Mouse (Mus musculus) midbrain, embryonic 12.5 days (tissue): ENCODE results near the gene Hmox1. TPM values are rescaled to one million over a fixed set of nuclear protein-coding genes. Genes with fewer than 3 reads are reported as not detected.

Experiments
- ATAC-seq: fragments of 200-750 bp; cut with Nextera tagmentation; 2 replicates; pipeline ENCODE4 v1.8.0; 2017; ENCODE audit warnings: low read depth, moderate TSS enrichment, moderate library complexity; ENCODE audit not compliant: low FRiP score
- H3K27ac ChIP-seq: fragments of 300-500 bp; sonication (generic); replicated peaks from 2 replicates; pipeline ENCODE4 v1.5.1; 2016; ENCODE audit warnings: mild to moderate bottlenecking
- H3K27me3 ChIP-seq: fragments of 300-500 bp; sonication (generic); 2 replicates; pipeline ENCODE4 v1.6.1; 2016; ENCODE audit warnings: mild to moderate bottlenecking
- H3K36me3 ChIP-seq: fragments of 300-500 bp; sonication (generic); 2 replicates; pipeline ENCODE4 v1.6.1; 2016
- H3K4me1 ChIP-seq: fragments of 300-500 bp; sonication (generic); 2 replicates; pipeline ENCODE4 v1.6.1; 2016
- H3K4me2 ChIP-seq: fragments of 300-500 bp; sonication (generic); replicated peaks from 2 replicates; pipeline ENCODE4 v1.6.1; 2016; ENCODE audit warnings: mild to moderate bottlenecking, moderate library complexity
- H3K4me3 ChIP-seq: fragments of 300-500 bp; sonication (generic); 2 replicates; pipeline ENCODE4 v1.5.1; 2016; ENCODE audit warnings: mild to moderate bottlenecking
- H3K9ac ChIP-seq: fragments of 300-500 bp; sonication (generic); replicated peaks from 2 replicates; pipeline ENCODE4 v1.6.1; 2016; ENCODE audit warnings: mild to moderate bottlenecking, moderate library complexity
- H3K9me3 ChIP-seq: fragments of 300-500 bp; sonication (generic); 2 replicates; pipeline ENCODE4 v1.6.1; 2016; ENCODE audit warnings: mild to moderate bottlenecking
- WGBS: fragments of 180-500 bp; shearing (Covaris S2); methylation state at CpG from one replicate; pipeline ENCODE4 v1.1.7; 2016; 5-methylcytosine and 5-hydroxymethylcytosine counted together
- polyA plus RNA-seq: library from polyadenylated mRNA; unstranded; fragments of >200 nt; fragmentation: Nextera tagmentation; extraction: Ambion mirVana; gene quantifications from 2 replicates; pipeline ENCODE4 v1.2.1, GENCODE M21; 2016

The Hmox1 gene
- polyA plus RNA-seq, 1 experiment from 2014 or later: 15.5 TPM

DNA sequence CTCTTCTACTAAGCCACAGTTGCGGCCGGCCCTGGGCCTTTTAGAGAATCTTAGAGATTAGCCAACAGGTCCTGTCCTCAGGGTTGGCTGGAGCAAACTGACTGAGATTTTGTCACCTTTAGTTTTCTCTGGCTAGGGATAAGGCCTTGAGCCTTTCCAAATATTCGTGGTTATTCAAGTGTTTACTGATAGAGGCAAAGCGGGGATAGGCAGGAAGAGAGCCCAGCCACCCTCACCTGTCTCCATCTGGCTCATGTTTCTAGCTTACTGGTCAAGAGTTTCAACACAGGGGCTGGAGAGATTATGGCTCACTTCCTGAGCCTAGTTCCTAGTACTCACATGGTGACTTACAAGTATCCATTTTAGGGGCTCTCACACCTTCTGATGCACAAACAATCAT, 9.5 kb downstream of the Hmox1 start:
- H3K4me2 ChIP-seq: no peak overlapping the region
- ATAC-seq: no peak
- WGBS: 92% methylated on average over 4 of the region's 4 CpGs

DNA sequence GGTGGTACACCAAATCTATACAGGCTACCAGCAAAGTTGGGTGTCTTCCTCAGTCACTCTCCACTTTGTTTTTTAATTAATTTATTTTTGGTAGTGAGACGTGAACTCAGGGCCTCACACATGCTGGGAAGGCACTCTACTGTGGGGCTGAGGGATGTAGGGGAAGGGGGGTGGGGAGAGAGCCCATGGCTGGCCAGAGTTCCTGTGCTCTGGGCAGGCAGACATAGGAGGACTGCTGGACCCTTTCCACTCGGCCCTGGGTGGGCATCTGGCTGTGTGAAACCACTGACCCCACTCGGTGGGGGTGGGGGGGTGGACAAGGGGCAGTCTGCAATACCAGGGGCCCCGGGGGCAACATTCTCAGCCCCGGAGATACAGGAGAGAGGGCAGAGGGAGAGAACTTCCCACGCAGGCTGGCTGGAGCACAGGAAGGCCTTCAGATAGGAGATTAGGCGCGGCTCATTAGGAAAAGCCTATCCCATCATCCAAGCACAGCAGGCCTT, 10.0 kb downstream of the Hmox1 start:
- ATAC-seq: 0 out of 2 replicates have a peak, but pooled peaks have one; percentile 20
- Histone ChIP-seq H3K4me1 (no peaks in the 10 kb centered on the region), H3K36me3 (no peaks in the 10 kb centered on the region), H3K27me3 (no peaks in the 10 kb centered on the region), H3K4me2 (no peak overlapping the region), H3K4me3 (no peak overlapping the region), H3K9ac (no peak overlapping the region), H3K27ac (no peak overlapping the region), H3K9me3 (no peaks in the 10 kb centered on the region)
- 39% methylated on average over 8 of the region's 8 CpGs for WGBS

More for the DNA sequence above, 9.5 kb downstream of the Hmox1 start:
- Histone ChIP-seq H3K27ac (no peak overlapping the region), H3K4me1 (no peaks in the 10 kb centered on the region), H3K27me3 (no peaks in the 10 kb centered on the region), H3K9ac (no peak overlapping the region), H3K4me3 (no peak overlapping the region), H3K36me3 (no peaks in the 10 kb centered on the region), H3K9me3 (no peaks in the 10 kb centered on the region)

DNA sequence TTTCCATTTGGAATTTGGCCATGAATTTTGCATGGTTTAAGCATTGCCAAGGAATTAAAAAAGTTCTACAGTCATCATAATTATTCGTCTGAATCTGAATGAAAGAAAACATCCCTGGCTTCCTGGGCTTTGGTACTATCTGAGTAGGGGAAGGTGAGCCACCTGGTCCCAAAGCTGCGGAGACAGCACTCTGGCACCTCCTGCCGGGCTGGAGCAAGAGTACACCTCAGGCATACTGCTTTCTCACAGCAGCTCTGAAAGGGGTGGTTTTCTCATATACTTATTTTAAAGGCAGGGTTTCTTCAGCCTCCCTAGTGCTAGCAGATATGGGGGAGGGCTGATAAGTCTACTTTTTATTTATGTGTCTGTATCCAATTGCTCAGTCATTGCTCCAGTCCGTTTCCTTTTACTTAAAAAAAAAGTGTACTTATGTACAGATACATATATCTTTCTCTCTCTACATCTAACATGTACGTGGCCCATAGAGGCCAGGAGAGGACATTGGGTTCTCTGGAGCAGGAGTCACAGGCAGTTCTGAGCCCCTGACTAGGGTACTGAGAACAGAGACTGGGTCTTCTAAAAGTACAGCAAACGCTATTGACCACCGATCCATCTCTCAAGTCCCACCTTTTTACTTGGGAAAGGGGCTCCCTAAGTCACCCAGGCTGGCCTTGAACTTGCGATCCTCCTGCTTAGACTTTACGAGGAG, 15.3 kb downstream of the Hmox1 start:
- peak overlapping the region; percentile 86 for H3K9ac ChIP-seq
- peaks cover 24% of the 10 kb centered on the region for H3K36me3 ChIP-seq
- H3K9me3 ChIP-seq: no peaks in the 10 kb centered on the region
- no peaks in the 10 kb centered on the region for H3K27me3 ChIP-seq
- H3K27ac ChIP-seq: peak overlapping the region; percentile 77
- 1% methylated on average over 9 of the region's 9 CpGs for WGBS
- H3K4me2 ChIP-seq: peak overlapping the region; percentile 84
- H3K4me3 ChIP-seq: peak overlapping the region; percentile 78
- ATAC-seq: peak; percentile 75
- H3K4me1 ChIP-seq: peaks cover 21% of the 10 kb centered on the region

DNA sequence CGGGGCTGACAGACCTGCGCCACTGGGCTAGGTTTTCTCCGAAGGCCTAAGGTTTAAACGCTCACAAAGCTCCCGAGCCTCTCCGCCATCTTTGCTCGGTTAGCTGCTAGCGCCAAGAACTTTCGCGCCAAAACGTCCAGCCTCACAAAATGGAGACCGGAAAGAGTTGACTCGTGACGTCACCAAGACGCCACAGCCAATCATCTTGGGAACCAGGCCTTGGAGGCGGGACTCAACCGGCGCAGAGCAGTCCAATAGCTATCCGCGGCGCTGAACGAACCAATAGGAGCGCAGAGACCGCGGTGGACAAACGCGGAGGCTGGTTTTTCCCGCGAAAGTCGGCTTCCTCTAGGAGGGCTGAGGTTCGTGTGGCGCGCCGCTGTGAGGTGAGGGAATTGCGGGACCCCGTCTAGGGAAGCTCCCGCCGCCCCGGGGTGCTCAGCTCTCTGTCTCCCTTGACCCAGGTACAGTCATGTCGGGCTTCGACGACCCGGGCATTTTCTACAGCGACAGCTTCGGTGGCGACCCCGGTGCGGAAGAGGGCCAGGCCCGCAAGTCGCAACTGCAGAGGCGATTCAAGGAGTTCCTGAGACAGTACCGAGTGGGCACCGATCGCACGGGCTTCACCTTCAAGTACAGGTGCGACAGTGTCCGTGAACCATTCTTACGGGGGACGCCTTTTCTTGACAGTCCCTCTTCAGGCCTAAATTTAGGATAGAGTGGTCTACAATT, 16.0 kb downstream of the Hmox1 start, which contains the start of gene Mcm5:
Mcm5 (plus strand) TSS at position 334 of the 732 bp plus-strand sequence.
- Histone ChIP-seq H3K36me3 (peaks cover 31% of the 10 kb centered on the region), H3K9me3 (no peaks in the 10 kb centered on the region), H3K4me3 (peak within 1 kb of the TSS; percentile 78), H3K27ac (peak within 1 kb of the TSS; percentile 77), H3K4me2 (peak within 1 kb of the TSS; percentile 84), H3K4me1 (peaks cover 21% of the 10 kb centered on the region), H3K27me3 (no peaks in the 10 kb centered on the region), H3K9ac (peak within 1 kb of the TSS; percentile 86)
- under 1% methylated on average over 59 of the region's 59 CpGs for WGBS
- peak; percentile 98 for ATAC-seq

DNA sequence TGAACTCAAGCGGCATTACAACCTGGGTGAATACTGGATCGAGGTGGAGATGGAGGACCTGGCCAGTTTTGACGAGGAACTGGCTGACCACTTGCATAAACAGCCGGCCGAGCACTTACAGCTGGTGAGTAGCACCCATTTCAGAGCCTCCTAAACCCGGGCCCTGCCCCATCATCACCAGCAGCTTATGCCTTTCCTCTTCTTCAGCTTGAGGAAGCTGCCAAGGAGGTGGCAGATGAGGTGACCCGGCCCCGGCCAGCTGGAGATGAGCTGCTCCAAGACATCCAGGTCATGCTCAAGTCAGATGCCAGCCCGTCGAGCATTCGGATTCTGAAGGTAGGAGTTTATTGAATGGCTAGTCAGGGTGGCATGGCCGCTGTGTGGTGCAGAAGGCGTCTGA, 16.7 kb downstream of the Hmox1 start:
- H3K9ac ChIP-seq: peak overlapping the region; percentile 71
- H3K27ac ChIP-seq: no peak overlapping the region
- H3K4me3 ChIP-seq: peak overlapping the region; percentile 78

DNA sequence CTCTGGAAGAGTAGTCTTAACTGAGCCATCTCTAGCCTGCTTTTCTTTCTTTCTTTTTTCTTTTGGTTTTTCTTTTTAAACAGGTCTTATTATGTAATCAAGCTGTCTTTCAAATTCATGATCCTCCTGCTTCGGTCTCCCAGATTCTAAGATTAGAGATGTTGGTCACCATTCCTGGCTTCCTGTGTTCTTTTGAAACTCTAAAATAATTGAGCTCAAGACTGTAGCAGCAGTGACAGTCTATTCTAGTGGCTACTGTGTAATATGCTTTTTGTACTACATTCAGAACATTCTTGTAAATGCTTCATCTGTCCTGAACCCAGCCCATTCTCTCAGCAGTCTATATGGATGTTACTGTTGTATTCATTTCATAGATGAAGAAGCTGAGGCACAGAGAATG, 25.1 kb downstream of the Hmox1 start:
- no peak for ATAC-seq
- H3K27me3 ChIP-seq: no peaks in the 10 kb centered on the region
- no peaks in the 10 kb centered on the region for H3K4me1 ChIP-seq
- no peak overlapping the region for H3K4me3 ChIP-seq
- 91% methylated on average over 1 of the region's 1 CpGs for whole genome bisulfite sequencing
- no peak overlapping the region for H3K4me2 ChIP-seq
- H3K9me3 ChIP-seq: no peaks in the 10 kb centered on the region
- no peak overlapping the region for H3K9ac ChIP-seq
- peaks cover 96% of the 10 kb centered on the region for H3K36me3 ChIP-seq
- no peak overlapping the region for H3K27ac ChIP-seq

More for the DNA sequence above, 16.7 kb downstream of the Hmox1 start:
- peak overlapping the region; percentile 84 for H3K4me2 ChIP-seq
- WGBS: 21% methylated on average over 13 of the region's 13 CpGs
- H3K36me3 ChIP-seq: peaks cover 38% of the 10 kb centered on the region
- no peak for ATAC-seq
- H3K9me3 ChIP-seq: no peaks in the 10 kb centered on the region
- peaks cover 21% of the 10 kb centered on the region for H3K4me1 ChIP-seq
- H3K27me3 ChIP-seq: no peaks in the 10 kb centered on the region

DNA sequence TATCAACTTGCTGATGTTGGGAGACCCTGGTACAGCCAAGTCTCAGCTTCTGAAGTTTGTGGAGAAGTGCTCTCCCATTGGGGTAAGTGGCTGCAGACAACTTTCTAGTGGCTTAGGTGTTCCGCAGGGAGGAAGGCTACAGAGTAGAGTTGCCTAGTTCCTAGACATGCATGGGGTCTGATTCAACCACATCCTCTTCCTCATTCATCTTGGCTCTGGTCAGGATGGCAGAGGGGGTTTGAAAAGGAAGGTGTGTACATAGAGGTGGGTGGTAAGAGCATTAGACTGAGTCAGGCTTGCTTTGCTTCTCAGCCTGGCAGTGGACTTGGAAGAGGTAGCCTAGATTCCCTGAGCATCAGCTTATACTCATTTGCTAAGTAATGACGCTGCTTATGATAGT, 25.9 kb downstream of the Hmox1 start:
- Histone ChIP-seq H3K9me3 (no peaks in the 10 kb centered on the region), H3K36me3 (peaks cover 96% of the 10 kb centered on the region), H3K4me1 (no peaks in the 10 kb centered on the region), H3K4me2 (no peak overlapping the region), H3K27me3 (no peaks in the 10 kb centered on the region), H3K27ac (no peak overlapping the region), H3K4me3 (no peak overlapping the region), H3K9ac (no peak overlapping the region)
- WGBS: 99% methylated on average over 2 of the region's 2 CpGs
- no peak for ATAC-seq

DNA sequence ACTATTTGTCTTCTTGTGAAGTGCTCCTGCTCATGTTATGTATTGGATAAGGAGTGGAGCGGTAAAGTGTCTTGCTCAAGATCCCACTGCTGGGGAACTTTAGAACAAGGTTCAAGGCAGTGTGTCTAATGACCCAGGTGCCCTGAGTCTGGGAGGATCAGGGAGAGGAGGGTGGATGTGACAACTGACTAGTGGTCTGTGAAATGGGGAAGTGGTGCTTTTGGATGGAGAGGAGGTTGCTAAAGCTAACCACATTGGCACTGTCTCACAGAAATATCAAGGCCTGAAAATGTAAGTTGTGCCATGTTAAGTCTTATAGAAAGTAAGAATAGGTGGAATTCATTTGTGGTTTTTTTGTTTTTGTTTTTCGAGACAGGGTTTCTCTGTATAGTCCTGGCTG, 26.3 kb downstream of the Hmox1 start:
- peaks cover 96% of the 10 kb centered on the region for H3K36me3 ChIP-seq
- H3K4me2 ChIP-seq: no peak overlapping the region
- no peaks in the 10 kb centered on the region for H3K4me1 ChIP-seq
- no peak overlapping the region for H3K9ac ChIP-seq
- no peak overlapping the region for H3K27ac ChIP-seq
- H3K9me3 ChIP-seq: no peaks in the 10 kb centered on the region
- H3K4me3 ChIP-seq: no peak overlapping the region
- no peaks in the 10 kb centered on the region for H3K27me3 ChIP-seq
- 98% methylated on average over 2 of the region's 2 CpGs for WGBS
- no peak for ATAC-seq

DNA sequence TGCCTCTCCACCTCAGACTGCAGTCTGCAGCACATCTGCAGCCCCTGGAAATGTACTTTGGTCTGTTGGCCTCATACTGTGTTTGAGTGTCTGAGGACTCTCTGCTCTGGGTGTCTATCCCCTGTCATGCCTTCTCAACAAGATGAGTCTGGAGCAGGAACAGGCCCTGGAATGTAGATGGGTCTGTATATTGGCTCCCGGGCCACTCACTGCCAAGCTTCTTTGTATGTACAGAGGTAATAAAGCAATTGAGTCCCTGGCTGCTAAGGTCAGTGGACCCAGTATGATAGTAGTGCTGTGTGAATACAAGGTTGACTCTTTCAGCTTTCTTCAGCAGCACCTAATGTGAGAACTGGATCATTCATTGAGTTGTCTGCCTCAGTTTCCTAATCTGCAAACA, 34.0 kb downstream of the Hmox1 start:
- H3K27me3 ChIP-seq: no peaks in the 10 kb centered on the region
- H3K36me3 ChIP-seq: peaks cover 70% of the 10 kb centered on the region
- no peak overlapping the region for H3K4me3 ChIP-seq
- no peak overlapping the region for H3K27ac ChIP-seq
- H3K9me3 ChIP-seq: no peaks in the 10 kb centered on the region
- no peak for ATAC-seq
- no peak overlapping the region for H3K4me2 ChIP-seq
- WGBS: 80% methylated on average over 1 of the region's 1 CpGs
- no peak overlapping the region for H3K9ac ChIP-seq
- no peaks in the 10 kb centered on the region for H3K4me1 ChIP-seq

DNA sequence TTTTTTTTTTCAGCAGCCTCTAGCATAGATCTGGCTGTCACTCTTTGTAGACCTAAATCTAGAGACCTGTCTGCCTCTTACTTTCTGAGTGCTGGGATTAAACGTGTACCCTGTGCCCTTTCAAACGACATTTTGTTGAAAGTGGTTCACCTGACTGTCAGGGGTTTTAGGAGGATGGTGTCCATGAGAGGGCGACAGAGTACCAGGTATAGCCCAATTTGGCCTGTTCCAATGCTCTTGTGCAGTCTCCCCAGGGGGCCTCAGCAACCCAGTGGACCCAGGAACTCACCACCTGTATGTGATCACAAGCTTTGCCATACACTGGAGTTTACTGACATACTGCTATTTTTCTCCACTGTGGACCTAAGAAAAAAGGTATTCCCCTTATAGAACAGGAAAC, 39.1 kb downstream of the Hmox1 start:
- Histone ChIP-seq H3K36me3 (peaks cover 19% of the 10 kb centered on the region), H3K9ac (no peak overlapping the region), H3K27ac (no peak overlapping the region), H3K27me3 (no peaks in the 10 kb centered on the region), H3K4me1 (peaks cover under 1% of the 10 kb centered on the region; the same call in 1 of the 2 replicates), H3K9me3 (no peaks in the 10 kb centered on the region), H3K4me2 (no peak overlapping the region), H3K4me3 (no peak overlapping the region)
- ATAC-seq: no peak
- WGBS: 16% methylated on average over 3 of the region's 3 CpGs

DNA sequence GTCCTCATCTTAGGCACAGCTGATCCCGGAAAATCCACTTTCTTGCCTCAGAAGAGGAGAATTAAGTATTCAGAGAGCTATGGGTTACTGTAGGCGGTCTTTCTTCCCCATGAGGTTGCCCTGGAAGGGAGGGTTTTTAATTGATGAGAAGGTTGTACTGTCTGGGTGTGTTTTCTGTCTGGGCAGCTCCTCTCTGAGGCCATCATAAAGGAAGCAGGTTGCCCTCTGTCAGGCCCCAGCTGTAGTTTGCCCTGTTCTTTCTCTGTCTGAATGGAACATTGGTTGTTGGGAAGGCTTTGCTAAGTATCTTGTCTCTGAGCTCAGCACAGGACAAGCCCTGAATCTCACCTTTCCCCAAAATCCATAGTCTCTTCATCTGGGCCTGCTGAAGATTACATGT, 40.0 kb downstream of the Hmox1 start:
- Histone ChIP-seq H3K27me3 (no peaks in the 10 kb centered on the region), H3K4me1 (peaks cover 5% of the 10 kb centered on the region; the same call in 1 of the 2 replicates), H3K36me3 (peaks cover 14% of the 10 kb centered on the region), H3K4me3 (no peak overlapping the region), H3K9ac (no peak overlapping the region), H3K4me2 (no peak overlapping the region), H3K27ac (no peak overlapping the region), H3K9me3 (no peaks in the 10 kb centered on the region)
- ATAC-seq: no peak
- 77% methylated on average over 2 of the region's 2 CpGs for WGBS
